Mouse (Mus musculus) c-Kit-positive CD71-negative TER-119-negative erythroid progenitor cells, embryonic 14.5 days (primary cell): ENCODE results near the gene Stra6.

Experiments used
- DNase-seq: peaks from one replicate; pipeline ENCODE4 v3.0.0-alpha.2; 2013; ENCODE audit warnings: low read depth

The Stra6 gene

GRCm38 (mm10) chr9:58095977-58096376, 32.4 kb downstream of the Stra6 start:
- DNase-seq: no peak

GRCm38 (mm10) chr9:58096629-58097301, 33.2 kb downstream of the Stra6 start:
- DNase-seq: no peak

GRCm38 (mm10) chr9:58099836-58100565, 36.4 kb downstream of the Stra6 start:
- DNase-seq: no peak

GRCm38 (mm10) chr9:58102013-58102412, 38.4 kb downstream of the Stra6 start:
- no peak for DNase-seq

GRCm38 (mm10) chr9:58103647-58104046, 40.1 kb downstream of the Stra6 start:
- DNase-seq: no peak

- DNase-seq: no peak
Observed at GRCm38 (mm10) chr9:58105595-58106169, 42.1 kb downstream of the Stra6 start.

- DNase-seq: no peak
Observed at GRCm38 (mm10) chr9:58107494-58107893, 43.9 kb downstream of the Stra6 start.

GRCm38 (mm10) chr9:58110787-58111186, 47.2 kb downstream of the Stra6 start:
- DNase-seq: no peak

GRCm38 (mm10) chr9:58111431-58111830, 47.8 kb downstream of the Stra6 start:
- no peak for DNase-seq

GRCm38 (mm10) chr9:58112321-58112751, 48.7 kb downstream of the Stra6 start:
- no peak for DNase-seq

- DNase-seq: no peak
Observed at GRCm38 (mm10) chr9:58112866-58113278, 49.3 kb downstream of the Stra6 start.

GRCm38 (mm10) chr9:58113279-58113884, 49.8 kb downstream of the Stra6 start:
- DNase-seq: no peak

GRCm38 (mm10) chr9:58114019-58114418, 50.4 kb downstream of the Stra6 start:
- no peak for DNase-seq

GRCm38 (mm10) chr9:58115297-58115925, 51.8 kb downstream of the Stra6 start:
- DNase-seq: no peak

GRCm38 (mm10) chr9:58116024-58116651, 52.5 kb downstream of the Stra6 start:
- no peak for DNase-seq

- no peak for DNase-seq
Observed at GRCm38 (mm10) chr9:58118671-58119070, 55.1 kb downstream of the Stra6 start, which contains the start of gene Ccdc33. Ccdc33 (minus strand) TSS chr9:58118823.

GRCm38 (mm10) chr9:58125085-58125484, 61.5 kb downstream of the Stra6 start:
- no peak for DNase-seq

GRCm38 (mm10) chr9:58125811-58126210, 62.2 kb downstream of the Stra6 start:
- no peak for DNase-seq

- DNase-seq: no peak
Observed at GRCm38 (mm10) chr9:58128926-58129413, 65.4 kb downstream of the Stra6 start.

- no peak for DNase-seq
Observed at GRCm38 (mm10) chr9:58129508-58129907, 65.9 kb downstream of the Stra6 start.

GRCm38 (mm10) chr9:58130909-58131308, 67.3 kb downstream of the Stra6 start:
- no peak for DNase-seq

- DNase-seq: no peak
Observed at GRCm38 (mm10) chr9:58131735-58132134, 68.1 kb downstream of the Stra6 start.
